Mouse (Mus musculus) kidney, adult 9 months (tissue): ENCODE data around the gene Pdlim7.

Source experiments
- DNase-seq: peaks from one replicate; pipeline ENCODE4 v3.0.0; 2022

Pdlim7 gene

DNA sequence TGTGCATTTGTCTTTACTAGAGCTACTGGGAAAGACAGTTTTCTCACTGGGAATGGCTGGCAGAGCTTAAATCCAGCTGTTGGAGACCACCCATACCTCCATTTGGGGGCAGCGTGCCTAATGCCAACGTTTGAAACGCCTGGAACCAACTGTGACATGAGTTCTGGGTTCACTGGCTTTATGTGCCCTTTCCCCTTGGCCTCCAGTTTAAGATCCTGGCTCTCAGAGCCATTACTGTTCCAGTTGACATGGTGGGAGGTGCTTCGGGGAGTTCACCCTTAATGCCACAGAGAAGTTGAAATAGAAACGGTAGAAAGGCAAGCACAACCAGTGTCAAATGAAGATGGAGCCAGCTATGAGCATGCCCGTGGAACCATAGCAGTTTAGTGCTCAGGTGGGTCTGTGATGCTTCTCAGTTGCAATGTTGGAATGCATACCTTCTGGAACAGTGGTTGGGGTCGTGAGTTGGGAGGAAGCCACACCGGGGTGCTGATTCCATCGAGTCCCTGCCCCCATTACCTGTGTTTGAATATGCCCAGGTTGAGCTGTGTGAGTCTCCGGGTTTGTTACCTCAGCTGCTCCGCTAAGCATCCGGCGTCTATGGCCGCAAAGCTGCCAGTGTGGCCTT, 50.0 kb downstream of the Pdlim7 start:
- DNase-seq = no peak

DNA sequence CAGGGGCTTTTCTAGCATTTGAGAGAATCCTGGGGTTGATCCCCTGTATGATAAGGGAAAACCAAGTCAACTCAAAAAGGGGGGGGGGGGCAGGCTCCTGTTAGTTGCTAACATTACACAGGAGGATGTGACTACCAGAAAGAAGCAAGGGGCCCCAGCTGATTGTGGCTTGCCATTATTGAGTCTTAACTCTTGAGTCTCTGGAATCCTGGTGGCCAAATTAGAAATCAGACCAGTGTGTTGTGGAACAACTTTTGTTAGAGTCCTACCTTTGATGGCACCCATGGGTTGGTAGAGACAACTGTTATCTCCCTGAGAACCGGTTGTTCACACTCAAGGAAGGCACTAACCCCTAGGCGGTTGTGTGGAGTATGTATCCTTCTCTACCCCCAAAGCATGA, 50.5 kb downstream of the Pdlim7 start:
- DNase-seq = no peak

DNA sequence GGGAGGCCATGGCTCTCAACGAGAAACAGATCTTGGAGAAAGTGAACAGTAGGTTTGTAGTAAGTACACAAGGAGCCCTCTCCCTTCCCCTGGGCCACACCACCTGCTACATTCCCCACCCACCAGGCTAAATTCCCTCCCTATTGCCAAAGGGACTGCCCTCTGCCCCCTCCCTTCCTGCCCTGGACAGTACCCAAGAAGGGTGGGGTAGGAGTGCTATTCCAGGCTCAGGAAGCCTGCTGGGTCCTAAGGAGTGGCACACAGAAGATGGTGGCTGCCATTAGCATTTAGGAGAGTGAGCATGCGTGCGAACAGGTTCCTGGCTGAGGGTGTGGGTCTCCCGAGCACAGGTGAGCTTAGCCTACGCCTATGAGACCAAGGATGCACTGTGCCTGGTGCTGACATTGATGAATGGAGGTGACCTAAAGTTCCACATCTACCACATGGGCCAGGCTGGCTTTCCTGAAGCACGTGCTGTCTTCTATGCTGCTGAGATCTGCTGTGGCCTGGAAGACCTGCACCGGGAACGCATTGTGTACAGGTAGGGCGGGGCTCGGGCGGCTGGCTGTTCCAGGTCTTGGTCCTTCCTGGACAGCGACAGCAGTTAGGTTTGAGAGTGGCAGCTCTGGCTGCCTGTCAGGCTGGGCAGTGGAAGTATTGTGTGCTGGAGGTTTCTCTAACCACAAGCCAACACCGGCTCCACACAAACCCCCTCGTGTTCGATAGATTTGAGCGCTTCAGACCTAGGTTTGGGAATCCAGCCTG, 61.5 kb downstream of the Pdlim7 start:
- DNase-seq = no peak

DNA sequence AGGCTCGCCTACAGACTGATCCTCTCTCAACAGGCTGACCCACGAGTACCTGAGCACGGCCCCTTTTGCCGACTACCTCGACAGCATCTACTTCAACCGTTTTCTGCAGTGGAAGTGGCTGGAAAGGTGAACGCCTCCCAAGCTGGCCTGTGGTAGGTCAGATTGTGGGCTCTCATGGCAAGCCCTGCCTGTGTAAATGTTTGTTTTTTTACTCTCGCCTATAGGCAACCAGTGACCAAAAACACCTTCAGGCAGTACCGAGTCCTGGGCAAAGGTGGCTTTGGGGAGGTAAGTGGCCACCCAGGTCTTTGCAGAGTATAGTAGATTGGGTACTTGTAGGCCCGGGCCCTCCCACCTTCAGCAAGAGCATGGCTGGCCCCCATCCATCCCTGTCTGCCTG, 62.2 kb downstream of the Pdlim7 start:
- DNase-seq = no peak

DNA sequence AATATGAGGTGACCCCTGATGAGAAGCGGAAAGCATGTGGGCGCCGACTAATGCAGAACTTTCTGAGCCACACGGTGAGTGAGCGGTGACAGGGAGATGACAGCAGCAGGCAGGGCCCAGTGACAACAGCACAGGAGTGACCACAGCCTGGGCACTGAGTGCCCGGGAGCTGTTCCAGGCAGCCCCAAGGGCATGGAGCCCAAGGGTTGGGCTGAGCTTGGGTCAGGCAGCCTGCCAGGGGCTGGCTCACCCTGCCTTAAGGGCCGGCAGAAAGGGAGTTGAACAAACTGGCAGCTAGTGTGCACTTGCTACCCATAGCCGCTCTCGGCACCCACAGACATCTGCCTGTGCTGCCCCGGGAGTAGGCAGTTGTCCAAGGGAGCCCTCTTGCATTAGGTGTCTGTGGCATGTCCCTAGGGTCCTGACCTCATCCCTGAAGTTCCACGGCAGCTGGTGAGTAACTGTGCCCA, 62.9 kb downstream of the Pdlim7 start:
- DNase-seq = no peak

DNA sequence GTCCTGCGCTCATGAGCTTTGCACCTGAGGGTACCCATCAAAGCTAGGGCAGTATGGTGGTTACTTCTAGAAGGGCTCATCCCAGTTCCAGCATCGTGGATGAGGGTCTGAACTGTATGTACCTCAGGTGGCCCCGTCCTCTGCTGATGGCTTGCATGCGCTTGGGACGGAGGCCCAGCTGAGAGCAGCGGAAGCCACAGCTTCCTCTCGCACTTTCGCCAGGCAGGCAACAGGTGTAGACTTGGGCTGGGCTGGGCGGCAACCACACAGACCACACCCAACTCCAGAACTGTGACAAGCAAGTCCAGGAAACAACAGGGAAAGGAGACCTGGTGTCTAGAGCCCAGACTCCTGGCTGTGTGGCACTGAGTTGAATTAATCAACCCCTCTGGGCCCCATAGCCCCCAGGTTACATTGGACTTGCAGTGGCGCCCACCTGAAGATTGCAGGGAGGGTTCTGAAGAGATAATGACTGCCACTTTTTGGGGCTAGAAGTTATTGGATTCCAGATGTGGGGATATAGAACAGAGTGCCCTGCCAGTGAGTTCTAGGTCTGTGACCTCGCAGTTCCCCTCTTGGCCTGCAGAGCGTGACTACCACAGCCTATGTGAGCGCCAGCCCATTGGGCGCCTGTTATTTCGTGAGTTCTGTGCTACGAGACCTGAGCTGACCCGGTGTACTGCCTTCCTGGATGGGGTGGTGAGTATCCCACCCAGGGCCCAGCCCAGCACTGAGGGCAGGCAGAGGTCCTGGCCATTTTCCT, 63.6 kb downstream of the Pdlim7 start:
- DNase-seq = no peak

DNA sequence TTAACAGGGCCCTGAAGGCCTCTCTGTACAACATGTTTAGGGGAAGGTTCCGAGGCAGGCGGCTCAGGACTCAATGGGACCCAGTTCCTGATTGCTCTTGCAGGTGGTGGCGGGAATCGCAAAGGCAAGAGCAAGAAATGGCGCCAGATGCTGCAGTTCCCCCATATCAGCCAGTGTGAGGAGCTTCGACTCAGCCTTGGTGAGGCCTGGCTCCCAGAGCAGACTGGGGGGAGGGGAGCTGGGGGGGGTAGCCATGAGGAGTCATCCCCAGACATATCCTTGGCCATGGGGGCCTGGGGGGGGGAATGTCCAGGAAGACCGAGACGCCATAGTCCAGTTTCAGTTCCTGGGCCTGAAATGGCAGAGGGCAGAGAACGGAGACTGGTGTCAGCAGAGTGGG, 64.3 kb downstream of the Pdlim7 start:
- DNase-seq = no peak

DNA sequence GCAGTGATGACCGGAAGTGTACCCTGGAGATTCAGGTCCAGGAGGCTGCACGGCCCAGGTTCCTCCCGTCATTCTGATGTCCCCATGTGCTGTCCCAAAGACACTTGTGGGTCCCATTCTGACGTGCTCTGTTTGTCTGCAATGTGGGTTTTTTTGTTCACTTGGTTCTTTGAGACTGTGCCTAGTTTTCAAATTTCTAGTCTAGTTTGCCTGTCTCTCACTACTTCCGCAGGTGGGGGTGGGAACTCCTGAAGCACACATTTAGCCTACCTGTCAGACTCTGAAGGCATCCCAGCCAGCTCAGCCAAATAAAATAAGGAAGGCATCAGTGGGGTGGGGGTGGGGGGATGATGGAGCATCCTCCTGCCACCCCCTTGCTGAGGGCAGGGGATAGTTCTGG, 65.3 kb downstream of the Pdlim7 start:
- no peak for DNase-seq

DNA sequence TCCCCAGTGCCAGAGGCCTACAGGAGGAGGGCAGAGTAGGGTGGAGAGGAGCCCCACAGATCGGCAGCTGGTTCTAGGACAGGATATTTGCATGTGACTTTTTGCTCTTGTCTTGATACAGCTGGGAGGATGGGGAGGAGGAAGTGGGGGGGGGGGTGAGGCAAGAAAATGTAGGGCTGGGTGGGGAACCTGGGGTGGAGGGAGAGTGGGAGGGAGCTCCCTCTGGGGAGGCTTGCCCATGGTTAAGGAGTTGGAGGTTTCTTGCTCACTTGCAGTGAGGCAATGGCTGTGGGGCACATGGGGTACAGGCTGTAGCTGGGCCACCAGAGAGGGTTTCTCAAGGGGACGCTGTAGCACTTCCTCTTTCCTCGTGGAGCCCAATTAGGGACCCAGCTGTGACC, 65.9 kb downstream of the Pdlim7 start:
- DNase-seq = no peak

DNA sequence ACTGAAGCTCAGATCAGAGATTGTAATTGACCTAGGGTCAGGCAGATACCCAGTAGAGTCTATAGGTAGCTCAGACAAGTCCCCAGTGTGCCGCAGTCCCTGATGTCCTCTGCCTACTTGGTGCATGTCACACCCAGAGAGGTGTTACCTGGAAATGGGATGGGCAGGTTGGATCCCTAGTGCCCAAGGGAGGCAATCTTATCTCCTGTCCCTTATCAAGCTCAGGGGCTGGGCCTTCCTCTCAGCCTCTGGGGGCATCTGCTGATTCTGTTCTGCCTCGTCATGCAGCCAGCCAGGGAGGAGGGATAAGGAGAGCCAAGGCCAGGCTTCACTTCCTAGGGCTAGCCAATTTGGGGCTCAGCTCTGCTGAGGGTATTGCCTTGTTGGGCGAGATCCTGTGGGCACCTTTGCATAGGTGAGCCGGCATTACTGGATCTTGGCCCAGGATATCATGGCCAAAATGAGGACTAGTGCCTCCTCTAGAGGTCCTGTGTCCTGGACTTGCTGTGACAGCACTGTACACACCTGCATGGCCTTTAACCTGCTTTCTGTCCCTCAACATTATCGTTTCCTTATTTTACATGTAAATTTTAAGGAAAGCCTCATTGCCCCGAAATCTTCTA, 66.9 kb downstream of the Pdlim7 start:
- DNase-seq = no peak
